Mouse (Mus musculus) embryo, embryonic 9.5 days (tissue): Measurements from ENCODE around the gene Fbxw21.
A peak's percentile ranks its signal among the peaks of the same experiment; 100 is the strongest.
"Not testable (repeated sequence)": the region's sequence is repeated elsewhere in the genome, so short reads cannot be mapped to it uniquely, and the experiment has no call there.

Source experiments
- DNase-seq: peaks from one replicate; pipeline ENCODE4 v3.0.0-alpha.2; 2017; ENCODE audit errors: extremely low spot score

Fbxw21 gene

GRCm38 (mm10) chr9:109161941-109162340 is at the start of gene Fbxw21:
Fbxw21 (minus strand) TSS chr9:109162041.
- DNase-seq: no peak

- DNase-seq: not testable (repeated sequence)
Measured at GRCm38 (mm10) chr9:109201347-109201746, 39.5 kb upstream of the Fbxw21 start.

- DNase-seq: no peak
Measured at GRCm38 (mm10) chr9:109200349-109200748, 38.5 kb upstream of the Fbxw21 start.

GRCm38 (mm10) chr9:109199353-109199752 is 37.5 kb upstream of the Fbxw21 start:
- no peak for DNase-seq

- not testable (repeated sequence) for DNase-seq
Measured at GRCm38 (mm10) chr9:109195875-109196274, 34.0 kb upstream of the Fbxw21 start, which contains the start of gene Fbxw13. Fbxw13 (minus strand) TSS chr9:109195975.

GRCm38 (mm10) chr9:109177208-109177607 is 15.4 kb upstream of the Fbxw21 start:
- no peak for DNase-seq

GRCm38 (mm10) chr9:109176301-109176700 is 14.5 kb upstream of the Fbxw21 start:
- DNase-seq: no peak

GRCm38 (mm10) chr9:109167316-109167715 is 5.5 kb upstream of the Fbxw21 start:
- no peak for DNase-seq

- DNase-seq: not testable (repeated sequence)
Measured at GRCm38 (mm10) chr9:109140414-109140813, 21.4 kb downstream of the Fbxw21 start.

- no peak for DNase-seq
Measured at GRCm38 (mm10) chr9:109130076-109130475, 31.8 kb downstream of the Fbxw21 start.

GRCm38 (mm10) chr9:109128211-109128610 is 33.6 kb downstream of the Fbxw21 start:
- no peak for DNase-seq

GRCm38 (mm10) chr9:109127076-109127475 is 34.8 kb downstream of the Fbxw21 start:
- no peak for DNase-seq

- DNase-seq: no peak
Measured at GRCm38 (mm10) chr9:109125481-109125880, 36.4 kb downstream of the Fbxw21 start.

- DNase-seq: no peak
Measured at GRCm38 (mm10) chr9:109125043-109125442, 36.8 kb downstream of the Fbxw21 start.

- DNase-seq: no peak
Measured at GRCm38 (mm10) chr9:109124164-109124563, 37.7 kb downstream of the Fbxw21 start.

- DNase-seq: no peak
Measured at GRCm38 (mm10) chr9:109123266-109123665, 38.6 kb downstream of the Fbxw21 start.

- peak; percentile 43 for DNase-seq
Measured at GRCm38 (mm10) chr9:109122553-109123085, 39.2 kb downstream of the Fbxw21 start.

GRCm38 (mm10) chr9:109120956-109121355 is 40.9 kb downstream of the Fbxw21 start:
- no peak for DNase-seq

- DNase-seq: no peak
Measured at GRCm38 (mm10) chr9:109119571-109119970, 42.3 kb downstream of the Fbxw21 start.

- no peak for DNase-seq
Measured at GRCm38 (mm10) chr9:109118106-109118505, 43.7 kb downstream of the Fbxw21 start.

- DNase-seq: no peak
Measured at GRCm38 (mm10) chr9:109116205-109116604, 45.6 kb downstream of the Fbxw21 start.

GRCm38 (mm10) chr9:109114871-109115270 is 47.0 kb downstream of the Fbxw21 start:
- no peak for DNase-seq

GRCm38 (mm10) chr9:109114276-109114675 is 47.6 kb downstream of the Fbxw21 start:
- no peak for DNase-seq

GRCm38 (mm10) chr9:109113331-109113730 is 48.5 kb downstream of the Fbxw21 start:
- no peak for DNase-seq
